Mouse (Mus musculus) right cerebral cortex, postnatal 14 days (tissue): ENCODE results near the gene Astn2.
A peak's percentile ranks its signal among the peaks of the same experiment; 100 is the strongest.
"Not testable (repeated sequence)": the region's sequence is repeated elsewhere in the genome, so short reads cannot be mapped to it uniquely, and the experiment has no call there.

ENCODE experiments used
- DNase-seq: peaks from one replicate; pipeline ENCODE4 v3.0.0; 2022

Gene Astn2

DNA sequence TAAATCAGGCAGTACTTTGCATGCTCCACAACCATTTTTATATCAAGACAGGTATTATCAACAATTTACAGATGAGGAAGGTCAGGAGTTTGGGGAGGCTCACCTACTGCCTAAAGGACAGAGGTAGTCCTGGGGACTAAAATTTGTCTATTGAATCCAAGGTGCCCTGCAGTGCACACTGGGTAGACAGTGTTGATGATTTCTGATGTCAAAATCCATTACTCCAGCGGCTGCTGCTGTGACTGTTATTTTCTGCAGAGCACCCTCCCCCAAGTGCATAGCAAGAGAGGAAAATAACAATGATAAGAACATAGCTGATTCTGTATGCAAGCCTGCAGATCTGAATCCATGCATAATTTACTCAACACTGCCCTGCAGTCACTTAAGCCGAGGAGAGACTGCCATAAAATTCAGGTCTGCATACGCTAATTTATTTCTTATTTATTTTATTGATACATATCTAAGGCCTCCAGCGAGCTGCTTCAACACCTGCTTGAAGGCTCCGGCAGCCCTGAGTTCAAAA is 660.3 kb downstream of the Astn2 start:
- no peak for DNase-seq

DNA sequence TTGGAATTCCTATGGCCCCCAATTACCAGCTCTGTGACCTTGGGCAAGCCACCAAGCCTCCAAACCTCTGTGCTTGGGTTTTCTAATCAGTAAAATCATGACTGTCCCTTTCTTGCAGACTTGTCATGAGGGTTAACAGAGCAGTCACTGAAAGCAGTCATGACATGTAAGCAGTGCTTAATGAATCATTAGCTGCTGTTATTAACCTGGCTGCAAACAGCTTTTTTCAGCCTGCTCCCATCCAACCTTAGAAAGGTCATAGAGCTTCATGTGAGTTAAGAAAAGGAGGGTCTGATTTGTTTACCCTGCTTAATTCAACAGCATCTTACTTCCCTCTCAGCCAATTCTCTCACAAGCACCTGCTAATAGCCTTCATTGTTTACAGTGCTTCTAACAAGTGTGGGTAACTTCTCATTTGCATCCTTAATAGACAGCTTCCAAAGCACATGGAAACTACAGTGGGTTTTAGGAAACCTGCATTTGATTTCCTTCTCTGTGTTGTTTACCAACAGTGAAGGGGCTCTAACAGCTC is 661.2 kb downstream of the Astn2 start:
- no peak for DNase-seq

DNA sequence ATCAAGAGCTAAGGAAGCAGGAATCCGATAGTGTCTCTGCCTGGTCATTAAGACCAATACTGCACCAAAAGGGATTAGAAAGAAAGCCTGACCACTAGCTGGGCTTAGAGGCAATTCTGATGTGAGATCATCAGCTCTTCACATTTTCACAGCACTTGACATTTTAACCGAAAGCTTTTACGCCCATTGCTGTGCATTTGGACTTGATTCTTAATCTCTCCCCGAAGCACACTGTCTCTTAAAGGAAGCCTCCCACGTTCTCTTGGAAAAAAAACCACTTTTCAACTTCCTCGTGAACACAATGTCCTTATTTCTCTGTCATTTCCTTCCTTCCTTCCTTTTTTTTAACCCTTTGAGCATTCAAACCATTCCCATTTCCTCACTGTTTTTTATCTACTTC is 680.0 kb downstream of the Astn2 start:
- no peak for DNase-seq

DNA sequence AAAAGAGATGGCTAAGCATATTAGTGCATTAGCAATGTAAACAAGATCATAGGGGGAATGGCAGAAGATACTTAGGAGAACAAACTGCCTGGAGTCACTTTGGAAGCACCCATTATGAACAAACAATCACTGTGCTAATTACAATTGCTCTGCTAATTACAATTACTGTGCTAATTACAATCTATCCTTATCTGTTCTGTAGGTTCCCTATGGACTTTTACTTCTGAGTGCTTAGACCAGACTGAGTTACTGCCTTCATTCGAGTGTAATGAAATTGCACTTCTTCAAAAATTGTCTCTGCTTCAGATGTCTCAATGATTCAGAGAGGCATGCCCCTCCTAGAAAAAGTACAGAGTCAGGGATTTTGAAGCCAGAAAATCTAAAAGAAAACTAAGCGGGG is 684.8 kb downstream of the Astn2 start:
- no peak for DNase-seq

DNA sequence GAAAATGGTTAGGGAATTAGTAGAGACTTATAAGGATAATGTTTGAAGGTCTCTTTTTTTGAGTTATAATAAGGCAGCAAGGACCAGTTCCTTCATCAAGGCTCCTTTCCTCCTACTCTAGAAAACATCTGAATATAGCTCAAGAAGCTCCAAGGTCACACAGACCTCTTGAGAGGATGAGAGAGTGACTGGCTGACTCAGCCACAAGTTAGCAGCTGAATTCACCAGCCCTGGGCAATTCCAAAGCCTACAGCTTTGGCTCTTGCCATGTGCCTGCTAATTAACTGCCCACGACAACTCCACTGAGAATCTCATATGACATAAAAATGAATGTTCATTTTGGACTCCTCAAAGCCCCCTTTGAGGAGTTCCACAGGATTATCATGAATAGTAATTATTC is 686.5 kb downstream of the Astn2 start:
- DNase-seq = no peak

DNA sequence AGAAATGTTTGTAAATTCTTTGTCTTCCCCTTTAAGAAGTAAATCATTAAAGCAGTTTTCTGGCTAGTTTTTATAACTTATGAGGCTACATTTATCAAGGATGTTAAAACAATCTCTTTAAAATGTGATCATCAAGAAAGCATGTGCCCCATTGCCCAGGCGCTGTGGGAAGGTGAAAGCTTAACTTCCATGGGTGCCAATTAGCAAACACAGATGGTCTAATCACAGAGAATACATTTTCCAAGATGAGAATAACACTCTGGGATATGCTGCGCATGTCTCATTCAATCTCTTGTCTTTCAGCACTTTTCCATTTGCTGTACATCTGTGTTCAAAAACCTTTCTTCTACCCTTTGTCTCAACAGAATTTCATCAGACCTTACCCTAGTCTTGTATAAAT is 688.3 kb downstream of the Astn2 start:
- no peak for DNase-seq

DNA sequence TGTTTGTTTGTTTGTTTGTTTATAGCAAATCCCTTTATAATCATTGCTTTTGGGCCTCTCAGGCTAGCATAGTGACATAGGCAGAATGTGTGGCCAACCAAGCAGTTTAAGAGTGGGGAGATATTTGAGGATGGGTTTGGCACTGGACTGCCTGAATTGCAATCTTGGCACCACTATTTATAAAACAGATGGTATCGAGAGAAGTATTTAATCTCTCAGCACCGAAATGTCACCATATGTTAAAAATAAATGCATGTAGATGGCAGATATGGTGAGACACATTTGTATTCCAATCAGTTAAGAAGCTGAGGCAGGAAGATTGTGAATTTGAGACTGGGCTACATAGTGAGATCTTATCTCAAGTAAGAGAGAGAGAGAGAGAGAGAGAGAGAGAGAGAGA is 692.7 kb downstream of the Astn2 start:
- DNase-seq = no peak

DNA sequence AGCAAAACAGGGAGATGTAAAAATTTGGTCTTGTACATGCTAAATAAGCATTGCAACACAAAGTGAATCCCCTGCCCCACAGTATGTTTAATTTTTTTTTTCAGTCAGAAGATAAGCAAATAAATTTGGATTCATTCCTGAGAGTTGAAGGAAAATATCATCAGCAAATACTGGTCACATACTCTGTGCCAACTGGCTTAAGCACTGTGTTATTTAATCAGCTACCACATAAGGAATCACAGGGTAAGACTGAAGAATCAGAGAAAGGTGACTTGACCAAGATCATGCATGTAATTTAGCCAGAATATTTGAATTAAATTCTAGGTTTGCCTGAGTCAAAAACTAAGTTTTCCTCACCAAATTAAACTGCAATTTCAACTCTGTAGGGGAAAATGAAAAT is 693.8 kb downstream of the Astn2 start:
- no peak for DNase-seq

DNA sequence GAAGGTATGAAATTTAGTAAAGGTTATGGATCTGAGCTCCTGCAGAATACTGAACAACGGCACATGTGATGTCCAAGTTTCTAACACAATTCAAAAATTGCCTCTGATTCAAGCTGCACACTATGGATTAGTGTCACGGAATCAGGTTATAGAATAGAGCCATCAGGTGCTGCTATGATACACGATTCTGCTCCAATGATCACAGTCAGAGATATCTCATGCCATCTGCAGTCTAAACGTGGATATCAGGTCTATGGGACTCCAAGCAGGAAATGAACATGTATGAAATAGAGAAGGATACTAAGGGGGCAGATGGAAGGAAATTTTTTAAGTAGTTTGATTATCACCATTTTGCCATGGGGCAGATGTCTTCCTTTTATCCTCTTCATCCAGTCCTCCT is 702.6 kb downstream of the Astn2 start:
- DNase-seq = no peak

DNA sequence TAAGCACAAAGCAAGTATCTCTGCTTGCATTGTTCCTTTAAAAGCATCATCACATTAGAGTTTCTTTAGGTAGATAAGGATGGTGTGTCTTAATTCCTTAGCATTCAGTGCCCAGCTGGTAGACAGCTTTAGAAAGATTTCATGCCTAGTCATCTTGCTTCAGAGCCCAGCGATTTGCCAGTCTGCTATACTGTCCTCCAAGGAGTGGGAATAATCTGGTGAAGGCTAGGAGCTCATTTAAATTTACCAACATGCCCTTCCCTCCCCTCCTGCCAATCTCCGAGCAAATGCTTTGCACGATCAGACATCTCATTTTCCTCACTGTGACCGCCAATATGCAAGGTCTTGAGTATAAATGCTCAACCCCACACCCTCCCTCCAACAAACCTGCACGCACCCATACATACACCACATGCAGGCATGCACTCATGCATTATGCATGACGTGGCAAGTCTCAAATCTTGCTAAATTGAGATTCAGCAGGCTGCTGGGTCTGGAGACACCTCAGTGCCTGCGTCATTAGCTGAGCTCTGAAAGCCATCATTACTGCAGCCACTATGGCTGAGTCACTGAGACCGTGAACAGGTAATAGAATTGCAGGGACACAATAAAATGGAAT is 704.6 kb downstream of the Astn2 start:
- DNase-seq = no peak

DNA sequence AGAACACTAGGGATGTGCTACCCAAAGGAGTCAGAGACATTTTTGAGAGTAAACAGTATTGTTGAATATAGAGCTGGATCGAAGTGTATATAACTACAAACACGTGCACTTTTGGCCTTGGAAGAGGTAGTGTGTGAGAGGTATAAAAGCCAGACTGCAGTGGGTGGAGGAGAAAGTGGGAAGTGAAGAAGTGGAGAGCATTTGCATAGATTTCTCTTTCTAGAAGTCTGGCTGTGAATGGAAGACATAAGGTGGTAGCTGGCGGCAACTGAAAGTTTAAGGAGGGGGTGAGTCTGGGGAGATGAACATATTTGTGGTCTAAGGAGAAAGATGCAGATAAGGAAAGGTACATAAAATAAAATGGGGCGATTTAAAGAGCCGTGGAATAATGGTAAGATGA is 709.2 kb downstream of the Astn2 start:
- no peak for DNase-seq

DNA sequence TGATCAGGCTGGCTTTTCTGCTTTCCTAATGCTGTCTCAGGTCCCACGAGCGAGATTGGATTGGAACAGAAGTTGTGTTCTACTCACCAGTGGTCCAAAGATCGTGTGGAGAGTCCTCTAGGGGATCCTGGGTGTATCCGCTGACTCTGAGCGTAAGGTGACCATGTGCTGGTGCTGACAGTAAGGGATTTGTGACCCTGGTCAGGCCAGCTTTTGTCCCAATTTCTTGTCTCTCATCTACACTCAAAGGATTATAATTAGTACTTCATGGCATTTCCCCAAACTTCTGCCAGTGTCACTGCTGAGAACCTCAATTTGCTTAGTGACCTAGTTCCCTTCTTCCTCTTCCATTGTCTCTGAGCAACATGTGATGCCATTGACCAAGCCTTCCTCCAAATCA is 710.4 kb downstream of the Astn2 start:
- DNase-seq = no peak

DNA sequence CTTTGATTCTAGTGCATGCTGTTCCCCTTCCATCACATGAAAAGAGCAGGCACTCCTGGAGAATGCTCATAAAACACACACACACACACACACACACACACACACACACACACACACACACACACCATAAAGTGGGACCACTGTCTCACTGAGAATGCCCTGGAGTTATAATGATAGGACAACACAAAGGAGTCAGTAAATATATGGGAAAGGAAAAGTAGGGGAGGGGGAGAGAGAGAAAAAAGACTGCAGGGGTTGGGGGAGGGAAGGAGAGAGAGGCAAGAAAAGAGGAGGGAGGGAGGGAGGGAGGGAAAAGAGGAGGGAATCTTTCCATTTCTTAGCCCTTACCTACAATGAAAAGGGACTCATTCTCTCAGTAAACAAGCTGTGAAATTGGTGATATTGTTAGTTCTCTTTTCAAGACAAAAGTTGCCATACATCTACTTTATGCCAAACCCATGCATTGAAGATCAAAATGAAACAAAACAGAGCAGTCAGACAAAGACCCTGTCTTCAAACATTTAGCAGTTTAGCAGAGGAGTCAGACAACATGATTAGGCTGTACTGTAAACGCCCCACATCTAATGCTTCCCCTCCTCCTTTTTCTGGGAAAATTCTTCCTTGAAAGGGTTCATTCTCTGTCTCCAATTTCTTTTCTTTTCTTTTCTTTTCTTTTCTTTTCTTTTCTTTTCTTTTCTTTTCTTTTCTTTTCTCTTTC is 717.2 kb downstream of the Astn2 start:
- DNase-seq = no peak

DNA sequence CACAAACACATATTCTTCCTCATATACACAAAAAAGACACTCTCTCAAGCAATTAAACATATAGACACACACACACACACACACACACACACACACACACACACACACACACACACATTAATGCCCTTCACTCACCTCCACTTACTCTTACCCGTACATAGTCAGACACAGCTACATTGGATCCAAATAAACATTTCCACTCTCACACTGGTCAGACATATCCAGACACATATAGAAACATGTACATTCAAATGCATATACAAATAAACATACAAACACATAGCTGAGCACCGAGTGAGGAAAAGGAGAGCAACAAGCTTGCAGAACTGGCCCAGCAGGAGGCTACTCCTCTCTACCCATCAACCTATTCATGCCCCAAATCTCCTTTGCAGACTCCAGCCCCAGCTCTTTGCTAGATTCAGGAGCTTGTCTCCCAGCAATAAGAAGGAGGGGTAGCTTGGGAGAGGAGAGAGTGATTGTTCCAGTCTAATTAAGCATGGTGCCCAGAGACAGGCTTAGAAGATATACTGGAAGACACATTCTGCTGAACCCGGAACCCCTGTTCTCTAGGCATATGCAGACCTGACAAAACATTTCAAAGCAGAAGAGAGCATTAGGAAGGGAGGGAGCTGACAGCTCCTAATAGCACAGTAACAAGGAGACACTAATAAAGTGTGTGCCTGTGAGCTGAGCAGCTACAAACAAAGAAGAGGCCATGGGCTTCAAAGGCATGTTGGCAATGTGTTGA is 718.0 kb downstream of the Astn2 start:
- DNase-seq = no peak

DNA sequence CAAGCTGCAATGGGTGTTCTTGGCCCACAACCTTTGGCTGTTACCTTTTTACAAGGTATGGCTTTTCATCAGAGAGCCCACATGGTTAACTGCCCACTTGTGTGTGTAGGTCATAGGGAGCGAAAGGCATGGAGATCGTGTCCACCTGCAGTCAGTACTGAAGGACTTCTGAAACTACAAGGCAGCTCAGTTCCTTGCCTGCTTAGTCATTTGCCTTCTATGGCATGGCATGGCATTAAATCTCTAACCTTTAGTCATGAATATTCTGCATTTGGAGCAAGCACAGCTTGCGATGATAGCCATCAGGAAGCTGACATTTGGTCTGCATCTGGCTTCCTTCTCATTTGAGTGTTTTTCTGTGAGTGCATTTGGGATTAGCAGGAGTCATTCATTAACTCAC is 720.0 kb downstream of the Astn2 start:
- no peak for DNase-seq

DNA sequence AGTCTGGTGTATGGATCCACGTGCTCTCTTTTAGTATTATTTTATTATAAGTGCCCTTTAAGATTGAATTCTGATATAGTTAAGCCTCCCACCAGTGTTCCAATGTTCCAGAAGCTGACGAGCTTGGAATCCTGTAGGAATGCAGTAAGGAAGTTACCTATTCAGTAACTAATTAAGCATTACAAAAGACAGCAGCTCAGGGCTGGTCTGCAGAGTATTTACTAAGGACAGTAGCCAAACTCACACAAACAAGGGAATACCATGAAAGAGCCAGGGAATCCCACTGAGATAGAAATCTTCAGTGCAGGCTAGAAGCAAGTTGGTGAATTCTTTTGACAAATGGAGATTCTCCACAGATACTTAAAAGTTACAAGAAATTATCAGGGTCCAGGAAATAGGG is 724.6 kb downstream of the Astn2 start:
- not testable (repeated sequence) for DNase-seq

DNA sequence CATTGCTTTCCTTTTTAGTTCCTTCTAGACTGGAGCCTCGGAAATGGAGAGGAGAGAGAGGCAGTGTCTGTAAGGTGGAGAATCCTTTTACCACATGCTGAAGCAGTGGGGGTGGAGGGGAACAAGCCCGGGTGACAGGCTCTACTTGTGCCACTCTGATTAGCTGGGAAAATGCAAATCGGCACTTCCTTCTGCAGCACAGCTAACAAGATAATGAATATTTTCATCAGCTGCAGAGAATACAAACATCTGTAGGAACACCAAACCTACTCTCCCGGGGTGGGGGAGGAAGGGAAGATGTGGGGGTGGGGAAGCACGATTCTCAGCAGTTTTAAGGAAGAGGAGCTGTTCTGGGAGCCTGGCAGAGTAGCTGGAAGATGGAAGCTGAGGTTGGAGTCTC is 725.5 kb downstream of the Astn2 start:
- DNase-seq = peak; percentile 13

DNA sequence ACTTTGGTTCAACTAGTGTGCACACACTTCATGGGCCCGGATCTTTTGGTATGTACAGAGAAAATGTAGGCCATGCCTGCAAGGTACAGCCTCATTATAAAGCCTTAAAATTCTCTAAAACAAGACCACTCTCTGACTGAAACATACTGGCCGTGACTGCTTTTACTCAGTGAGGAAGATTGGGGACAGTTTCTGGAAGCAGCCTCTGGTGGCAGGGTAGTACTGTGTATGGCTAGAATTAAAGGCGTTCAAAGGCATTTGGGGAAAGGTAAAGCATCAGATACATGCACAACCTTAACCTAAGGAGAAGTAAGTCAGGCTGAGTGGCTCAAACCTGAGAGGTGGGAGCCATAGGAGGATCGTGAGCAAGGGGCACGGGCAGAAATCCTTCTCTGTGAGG is 725.9 kb downstream of the Astn2 start:
- DNase-seq = no peak

DNA sequence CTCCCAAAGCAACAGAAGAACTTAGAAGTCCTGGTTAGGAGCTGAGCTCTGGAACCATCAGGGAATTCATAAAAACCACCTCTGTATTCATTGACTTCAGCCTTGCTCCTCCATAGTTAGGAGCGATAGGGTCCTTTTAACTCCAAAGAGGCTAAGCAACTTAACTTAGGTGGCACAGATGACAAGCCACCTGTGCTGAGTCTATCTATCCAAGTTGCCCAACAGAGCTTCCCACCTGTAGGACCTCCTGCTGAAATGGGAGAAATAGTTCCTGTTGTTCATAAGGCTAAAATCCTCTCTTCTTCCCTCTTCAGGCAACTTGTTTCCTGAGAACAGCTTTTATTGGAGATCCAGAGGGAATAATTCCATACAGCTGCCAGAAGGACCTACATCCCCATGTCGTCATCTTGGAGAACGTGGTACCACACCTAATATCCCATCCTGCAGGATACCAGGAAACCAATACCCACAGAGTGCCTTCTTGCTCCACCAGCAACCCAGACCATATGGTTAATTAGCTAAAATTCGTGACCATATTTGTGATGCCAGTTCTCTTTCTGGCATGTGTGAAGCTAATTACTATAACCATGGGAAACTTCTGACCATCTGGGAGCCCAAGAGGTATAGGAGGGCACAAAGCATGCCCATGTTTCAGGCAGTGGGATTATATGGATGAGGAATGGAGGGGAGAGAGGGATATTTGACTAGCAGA is 730.0 kb downstream of the Astn2 start:
- no peak for DNase-seq

DNA sequence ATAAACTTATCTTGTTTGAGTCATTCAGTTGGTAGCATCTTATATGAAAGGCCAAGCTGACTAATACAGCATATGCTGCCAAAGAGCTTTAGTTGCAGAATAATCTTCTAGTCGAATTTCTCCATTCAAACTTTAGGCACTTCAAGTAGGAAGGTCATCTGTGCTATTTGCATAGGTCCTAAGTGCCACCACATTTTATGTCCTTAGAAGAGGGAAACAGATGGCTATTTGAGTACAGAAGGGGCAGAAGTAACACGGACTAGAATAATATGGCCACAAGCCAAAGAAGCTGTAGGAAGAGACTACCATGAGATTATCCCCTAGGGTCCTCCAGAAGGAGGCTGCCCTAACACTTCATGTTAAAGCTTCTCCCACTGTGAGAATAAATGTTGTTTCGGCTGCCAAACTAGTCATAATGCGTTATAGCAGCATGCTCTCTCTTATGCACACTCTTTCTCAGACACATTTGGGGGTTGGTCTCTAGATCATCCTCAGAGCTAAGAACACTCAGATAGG is 730.9 kb downstream of the Astn2 start:
- DNase-seq = no peak

DNA sequence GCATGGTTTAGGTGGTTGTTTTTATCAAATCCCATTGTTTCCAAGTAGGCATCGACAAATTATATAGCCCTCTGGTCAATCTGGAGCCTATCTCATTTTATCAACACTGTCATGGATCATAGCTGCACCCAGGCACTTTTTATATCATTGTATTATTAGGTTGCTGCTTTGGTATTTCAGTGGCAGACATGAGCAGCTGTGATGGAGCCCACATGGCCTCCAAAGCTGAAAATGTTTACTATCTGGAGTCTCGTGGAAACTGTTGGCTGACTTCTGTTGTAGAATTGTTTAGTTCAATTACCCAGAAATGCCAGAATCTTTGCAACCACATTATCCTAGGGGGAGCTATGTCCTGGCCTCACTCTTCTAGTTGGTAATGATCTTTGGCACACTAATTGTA is 732.1 kb downstream of the Astn2 start:
- DNase-seq = no peak

DNA sequence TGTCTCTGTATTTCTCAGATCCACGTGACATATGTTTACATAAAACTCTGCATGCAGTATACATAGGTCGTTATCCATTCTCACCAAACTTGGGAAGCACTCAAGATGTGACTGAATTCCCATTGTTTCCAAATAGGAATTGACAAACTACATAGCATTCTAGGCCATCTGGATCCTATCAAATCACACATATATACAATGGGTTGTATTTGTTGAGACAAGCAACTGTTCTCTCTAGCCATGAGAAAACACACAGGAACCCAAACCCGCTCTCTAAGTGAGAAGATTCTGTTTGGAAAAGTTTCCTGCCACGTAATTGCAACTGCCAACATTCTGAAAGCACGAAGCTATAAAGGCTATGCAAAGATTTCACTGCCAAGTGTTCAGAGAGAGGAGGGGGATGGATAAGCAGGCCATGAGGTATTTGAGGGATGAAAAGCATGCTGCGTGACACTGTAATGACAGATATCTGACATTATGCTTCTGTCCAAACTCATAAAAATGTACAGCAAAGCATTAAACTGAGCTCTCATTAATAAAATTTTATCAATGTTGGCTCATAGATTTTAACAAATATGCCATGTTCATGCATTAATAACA is 732.7 kb downstream of the Astn2 start:
- no peak for DNase-seq
